Mouse (Mus musculus): ENCODE measurements around the gene Plekhg1. TPM values are rescaled to one million over a fixed set of nuclear protein-coding genes. Genes with fewer than 3 reads are reported as not detected.

The Plekhg1 gene
- polyA plus RNA-seq, 1 experiment from 2014 or later = 16.4 TPM

DNA sequence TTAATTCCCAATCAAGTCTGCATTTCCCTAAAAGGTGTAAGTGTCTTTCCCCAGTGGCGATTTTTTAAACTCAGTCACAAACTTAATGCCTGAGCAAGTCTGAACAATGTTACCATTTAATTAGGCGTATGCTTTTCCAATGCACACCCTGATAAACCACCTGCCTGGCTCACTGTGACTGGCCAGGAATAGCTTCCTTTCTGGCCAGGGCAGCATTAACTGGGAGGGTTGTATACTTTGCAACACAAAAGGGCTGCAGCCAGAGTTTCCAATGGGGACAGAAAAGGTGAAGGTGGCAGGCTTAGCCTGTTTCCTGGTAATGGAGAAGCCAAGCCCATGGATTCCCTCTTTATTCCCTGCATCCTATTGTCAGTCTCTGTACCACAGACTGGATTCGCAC lies 10.5 kb upstream of the Plekhg1 start:
- Histone ChIP-seq H3K36me3 (ENCODE audit: control insufficient read depth, insufficient read depth, low read length) (no peaks in the 10 kb centered on the region), H3K4me1 (ENCODE audit: control insufficient read depth, insufficient read depth, low read length) (no peaks in the 10 kb centered on the region), H3K9ac (replicated peaks; ENCODE audit: low read depth, low read length) (no peak overlapping the region), H3K27ac (ENCODE audit: low read length) (no peak overlapping the region), H3K9me3 (ENCODE audit: control insufficient read depth, low read depth, low read length) (no peaks in the 10 kb centered on the region), H3K4me3 (ENCODE audit: low read depth, low read length) (no peak overlapping the region), H3K27me3 (ENCODE audit: control insufficient read depth, insufficient read depth, low read length) (no peaks in the 10 kb centered on the region), H3K4me2 (replicated peaks; ENCODE audit: low read depth, low read length) (no peak overlapping the region)
- WGBS = 81% methylated on average over 3 of the region's 3 CpGs
- no peak for ATAC-seq (ENCODE audit: insufficient number of reproducible peaks, insufficient read depth, low FRiP score, low read depth)

DNA sequence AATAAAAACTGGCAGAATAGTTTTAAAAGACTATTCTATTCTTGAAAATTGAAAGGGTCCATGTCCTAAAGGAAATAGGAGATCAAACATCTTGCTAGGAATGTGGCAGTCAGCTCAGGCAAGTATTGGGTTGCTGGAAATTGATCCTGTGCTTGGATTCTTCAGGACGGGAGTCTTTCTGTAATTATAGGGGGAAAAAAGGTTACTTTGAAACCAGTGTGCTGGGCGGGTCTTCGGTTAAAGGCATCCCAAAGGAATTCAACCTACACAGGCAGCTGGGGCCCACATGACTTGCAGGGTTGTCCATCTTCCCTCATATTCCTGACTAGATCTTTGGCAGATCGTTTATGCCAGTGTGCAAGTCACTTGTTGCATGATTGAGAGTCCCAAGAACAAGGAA lies 9.8 kb upstream of the Plekhg1 start:
- no peak for ATAC-seq (ENCODE audit: insufficient number of reproducible peaks, insufficient read depth, low FRiP score, low read depth)
- Histone ChIP-seq H3K9ac (replicated peaks; ENCODE audit: low read depth, low read length) (no peak overlapping the region), H3K27me3 (ENCODE audit: control insufficient read depth, insufficient read depth, low read length) (no peaks in the 10 kb centered on the region), H3K4me1 (ENCODE audit: control insufficient read depth, insufficient read depth, low read length) (no peaks in the 10 kb centered on the region), H3K9me3 (ENCODE audit: control insufficient read depth, low read depth, low read length) (no peaks in the 10 kb centered on the region), H3K36me3 (ENCODE audit: control insufficient read depth, insufficient read depth, low read length) (no peaks in the 10 kb centered on the region), H3K27ac (ENCODE audit: low read length) (no peak overlapping the region), H3K4me2 (replicated peaks; ENCODE audit: low read depth, low read length) (no peak overlapping the region), H3K4me3 (ENCODE audit: low read depth, low read length) (no peak overlapping the region)
- WGBS = 22% methylated on average over 4 of the region's 4 CpGs

DNA sequence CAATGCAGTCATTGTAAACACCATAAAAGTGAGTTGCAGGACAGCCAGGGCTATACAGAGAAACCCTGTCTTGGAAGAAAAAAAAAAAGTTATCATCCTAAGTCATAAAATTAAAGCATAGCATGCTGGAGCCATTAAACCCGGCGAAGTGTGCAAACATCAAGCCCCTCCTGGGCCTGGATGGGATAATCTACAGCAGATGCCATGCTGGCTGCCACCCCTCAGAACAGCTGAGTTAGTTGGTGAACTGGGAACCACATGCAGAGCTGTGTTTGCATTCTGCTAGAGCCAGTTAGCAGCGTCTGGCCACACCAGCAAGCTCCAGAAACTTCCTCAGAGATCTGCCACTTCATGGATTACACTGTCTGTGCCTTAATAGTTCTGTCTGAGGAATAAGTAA lies 3.1 kb upstream of the Plekhg1 start:
- H3K9me3 ChIP-seq (ENCODE audit: control insufficient read depth, low read depth, low read length) = no peaks in the 10 kb centered on the region
- no peaks in the 10 kb centered on the region for H3K36me3 ChIP-seq (ENCODE audit: control insufficient read depth, insufficient read depth, low read length)
- no peaks in the 10 kb centered on the region for H3K27me3 ChIP-seq (ENCODE audit: control insufficient read depth, insufficient read depth, low read length)
- no peak overlapping the region for H3K4me3 ChIP-seq (ENCODE audit: low read depth, low read length)
- no peak overlapping the region for H3K9ac ChIP-seq (replicated peaks; ENCODE audit: low read depth, low read length)
- no peaks in the 10 kb centered on the region for H3K4me1 ChIP-seq (ENCODE audit: control insufficient read depth, insufficient read depth, low read length)
- WGBS = 81% methylated on average over 3 of the region's 3 CpGs
- ATAC-seq (ENCODE audit: insufficient number of reproducible peaks, insufficient read depth, low FRiP score, low read depth) = no peak
- H3K27ac ChIP-seq (ENCODE audit: low read length) = no peak overlapping the region
- no peak overlapping the region for H3K4me2 ChIP-seq (replicated peaks; ENCODE audit: low read depth, low read length)

DNA sequence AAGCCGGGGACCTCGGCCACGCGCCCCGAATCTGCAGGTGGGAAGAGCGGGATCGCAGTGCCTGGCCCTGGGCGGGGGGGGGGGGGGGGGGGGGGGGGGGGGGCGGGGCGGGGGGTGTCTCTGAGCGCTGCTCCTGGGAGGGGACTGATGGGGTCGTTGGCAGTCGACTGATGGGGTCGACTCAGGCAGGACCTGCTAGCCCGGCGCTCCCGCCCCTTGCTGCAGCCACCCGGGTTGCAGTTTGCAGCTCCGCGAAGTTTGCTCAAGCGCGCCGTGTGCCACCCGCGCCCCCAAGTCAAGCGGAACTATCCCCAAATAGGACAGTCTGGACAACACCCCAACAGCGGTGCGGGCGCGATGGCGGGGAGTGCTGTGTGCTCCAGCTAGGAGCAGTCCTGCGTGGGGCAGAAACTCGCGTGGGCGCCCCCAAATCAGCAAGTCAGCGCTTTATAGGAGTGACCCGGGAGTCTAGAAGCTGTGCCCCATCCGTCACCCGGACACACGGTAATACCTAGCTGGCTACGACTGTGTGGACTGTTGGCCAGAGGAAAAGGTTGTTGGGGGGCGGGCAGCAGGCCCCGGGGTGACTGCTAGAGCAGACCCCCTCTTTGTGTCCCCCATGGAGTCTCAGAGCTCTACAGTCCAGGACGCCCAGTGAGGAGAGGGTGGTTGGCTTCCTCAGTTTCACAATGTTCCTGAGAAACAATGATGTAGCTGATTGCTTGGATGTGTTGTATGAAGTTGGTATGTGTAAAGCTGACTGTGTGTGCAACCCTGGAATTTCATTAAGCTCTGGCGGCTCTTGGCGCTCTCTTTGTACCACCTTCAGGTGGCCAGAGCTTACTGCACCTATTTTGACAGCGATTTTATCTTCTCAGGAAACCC lies 582 bp downstream of the Plekhg1 start:
- peak overlapping the region; percentile 71 for H3K4me3 ChIP-seq (ENCODE audit: low read depth, low read length)
- under 1% methylated on average over 37 of the region's 47 CpGs for WGBS
- ATAC-seq (ENCODE audit: insufficient number of reproducible peaks, insufficient read depth, low FRiP score, low read depth) = peak; percentile 67
- peak overlapping the region; percentile 90 for H3K27ac ChIP-seq (ENCODE audit: low read length)
- H3K4me2 ChIP-seq (replicated peaks; ENCODE audit: low read depth, low read length) = peak overlapping the region; percentile 78
- H3K9ac ChIP-seq (replicated peaks; ENCODE audit: low read depth, low read length) = peak overlapping the region; percentile 68
- H3K27me3 ChIP-seq (ENCODE audit: control insufficient read depth, insufficient read depth, low read length) = no peaks in the 10 kb centered on the region
- H3K9me3 ChIP-seq (ENCODE audit: control insufficient read depth, low read depth, low read length) = no peaks in the 10 kb centered on the region
- no peaks in the 10 kb centered on the region for H3K4me1 ChIP-seq (ENCODE audit: control insufficient read depth, insufficient read depth, low read length)
- no peaks in the 10 kb centered on the region for H3K36me3 ChIP-seq (ENCODE audit: control insufficient read depth, insufficient read depth, low read length)

DNA sequence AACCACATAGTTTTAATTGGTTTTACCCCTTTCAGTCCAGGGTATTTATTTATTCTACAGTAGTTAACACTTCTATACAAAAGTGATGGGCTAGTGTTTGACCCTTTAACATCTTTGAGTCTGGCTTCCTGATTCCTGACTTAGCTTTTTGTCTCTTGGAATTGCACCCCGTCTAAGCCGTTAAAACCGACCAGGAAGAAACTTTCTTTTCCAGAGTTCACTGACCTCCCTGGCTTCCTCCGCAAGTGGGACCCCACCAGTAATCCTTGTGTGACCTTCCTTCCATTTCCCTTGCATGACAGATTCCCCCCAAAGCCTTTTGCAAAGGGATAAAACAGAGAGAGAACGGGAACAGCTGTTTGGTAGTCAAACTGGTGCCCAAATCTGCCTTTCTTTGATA lies 1.6 kb downstream of the Plekhg1 start:
- H3K4me3 ChIP-seq (ENCODE audit: low read depth, low read length) = peak overlapping the region; percentile 71; the same call in 1 of the 2 replicates
- no peak overlapping the region for H3K9ac ChIP-seq (replicated peaks; ENCODE audit: low read depth, low read length)
- peaks cover under 1% of the 10 kb centered on the region; the same call in 1 of the 2 replicates for H3K4me1 ChIP-seq (ENCODE audit: control insufficient read depth, insufficient read depth, low read length)
- no peaks in the 10 kb centered on the region for H3K9me3 ChIP-seq (ENCODE audit: control insufficient read depth, low read depth, low read length)
- peak overlapping the region; percentile 30; the same call in 1 of the 2 replicates for H3K27ac ChIP-seq (ENCODE audit: low read length)
- H3K27me3 ChIP-seq (ENCODE audit: control insufficient read depth, insufficient read depth, low read length) = no peaks in the 10 kb centered on the region
- ATAC-seq (ENCODE audit: insufficient number of reproducible peaks, insufficient read depth, low FRiP score, low read depth) = no peak
- 4% methylated on average over 5 of the region's 5 CpGs for WGBS
- no peaks in the 10 kb centered on the region for H3K36me3 ChIP-seq (ENCODE audit: control insufficient read depth, insufficient read depth, low read length)
- H3K4me2 ChIP-seq (replicated peaks; ENCODE audit: low read depth, low read length) = peak overlapping the region; percentile 78

DNA sequence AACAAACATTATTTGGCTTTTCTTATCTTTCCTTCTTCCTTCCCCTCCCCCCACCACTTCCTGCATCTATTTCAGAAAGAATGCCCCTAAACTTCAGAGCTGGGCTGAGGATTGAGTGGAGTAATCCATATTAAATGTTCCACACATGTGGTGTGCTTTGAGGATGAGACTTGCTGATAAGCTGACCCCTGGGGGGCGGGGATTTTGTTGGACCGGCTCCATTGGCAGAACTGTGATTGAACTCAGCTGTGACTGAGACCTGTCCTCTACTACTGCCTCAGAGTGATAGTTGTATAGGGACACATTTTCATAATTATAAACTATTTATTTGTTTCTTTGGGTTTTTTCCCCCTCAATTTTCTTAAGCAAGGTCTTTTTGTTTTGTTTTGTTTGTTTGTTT lies 2.9 kb downstream of the Plekhg1 start:
- H3K9ac ChIP-seq (replicated peaks; ENCODE audit: low read depth, low read length) = no peak overlapping the region
- no peaks in the 10 kb centered on the region for H3K36me3 ChIP-seq (ENCODE audit: control insufficient read depth, insufficient read depth, low read length)
- 26% methylated on average over 2 of the region's 2 CpGs for WGBS
- peaks cover 4% of the 10 kb centered on the region; the same call in 1 of the 2 replicates for H3K4me1 ChIP-seq (ENCODE audit: control insufficient read depth, insufficient read depth, low read length)
- H3K4me3 ChIP-seq (ENCODE audit: low read depth, low read length) = no peak overlapping the region
- H3K27me3 ChIP-seq (ENCODE audit: control insufficient read depth, insufficient read depth, low read length) = no peaks in the 10 kb centered on the region
- H3K9me3 ChIP-seq (ENCODE audit: control insufficient read depth, low read depth, low read length) = no peaks in the 10 kb centered on the region
- no peak overlapping the region for H3K4me2 ChIP-seq (replicated peaks; ENCODE audit: low read depth, low read length)
- no peak for ATAC-seq (ENCODE audit: insufficient number of reproducible peaks, insufficient read depth, low FRiP score, low read depth)
- H3K27ac ChIP-seq (ENCODE audit: low read length) = no peak overlapping the region

DNA sequence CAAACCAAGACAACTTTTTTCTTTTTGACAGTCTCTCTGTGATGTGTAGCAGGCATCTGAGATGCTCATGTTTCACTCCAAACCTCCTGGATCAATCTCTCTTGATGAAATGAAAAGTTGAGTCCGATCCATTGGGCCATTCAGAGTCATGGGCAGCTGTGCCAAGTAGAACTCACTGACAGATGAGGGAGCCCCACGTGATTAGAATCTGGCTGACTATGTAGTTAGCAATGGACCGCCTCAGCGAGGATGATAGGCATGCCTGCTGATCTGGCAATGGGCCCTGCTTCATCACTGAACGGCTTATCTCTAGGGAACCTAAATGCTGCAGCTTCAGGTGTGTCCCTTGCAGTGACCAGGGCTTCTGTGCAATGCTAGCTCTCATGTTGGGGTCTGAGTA lies 3.7 kb downstream of the Plekhg1 start:
- Histone ChIP-seq H3K4me1 (ENCODE audit: control insufficient read depth, insufficient read depth, low read length) (peaks cover 4% of the 10 kb centered on the region; the same call in 1 of the 2 replicates), H3K9ac (replicated peaks; ENCODE audit: low read depth, low read length) (no peak overlapping the region), H3K4me2 (replicated peaks; ENCODE audit: low read depth, low read length) (no peak overlapping the region), H3K27me3 (ENCODE audit: control insufficient read depth, insufficient read depth, low read length) (no peaks in the 10 kb centered on the region), H3K9me3 (ENCODE audit: control insufficient read depth, low read depth, low read length) (no peaks in the 10 kb centered on the region), H3K27ac (ENCODE audit: low read length) (no peak overlapping the region), H3K4me3 (ENCODE audit: low read depth, low read length) (no peak overlapping the region), H3K36me3 (ENCODE audit: control insufficient read depth, insufficient read depth, low read length) (no peaks in the 10 kb centered on the region)
- ATAC-seq (ENCODE audit: insufficient number of reproducible peaks, insufficient read depth, low FRiP score, low read depth) = no peak
- 89% methylated on average over 5 of the region's 5 CpGs for WGBS

DNA sequence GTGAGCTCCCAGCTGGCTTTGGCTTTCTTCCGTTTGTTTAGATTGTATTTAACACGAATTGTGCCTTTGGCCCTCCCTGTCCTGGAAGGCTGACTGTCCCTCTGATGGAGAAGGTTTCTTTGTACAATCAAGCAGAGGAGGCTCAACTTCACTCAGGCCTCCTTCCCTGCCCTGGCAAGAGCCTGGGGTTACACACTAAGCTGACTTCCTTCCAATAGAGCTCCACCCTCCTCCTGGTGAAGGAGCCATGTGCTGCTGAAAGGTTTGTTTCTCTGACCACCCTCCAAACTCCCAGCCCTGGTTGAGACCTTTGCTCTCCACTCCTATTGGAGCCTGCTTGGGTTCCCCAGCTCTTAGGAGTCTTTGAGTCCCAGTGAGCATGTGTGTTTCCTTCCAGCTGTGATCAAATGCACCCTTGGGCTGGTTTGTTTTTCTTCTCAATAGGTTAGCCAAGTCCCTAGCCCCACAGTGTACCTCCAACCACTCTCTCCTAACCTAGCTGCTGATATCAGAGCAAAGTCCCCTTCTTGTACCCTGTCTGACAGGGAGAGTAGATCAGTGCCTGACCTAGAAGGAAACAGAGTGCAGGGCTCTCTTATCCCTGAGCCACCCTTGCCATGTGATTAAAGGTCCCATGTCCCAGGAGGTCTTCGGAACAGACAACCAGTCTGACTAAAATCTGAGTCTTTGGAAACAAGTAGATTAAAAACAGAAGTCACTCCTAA lies 6.8 kb downstream of the Plekhg1 start:
- WGBS = 43% methylated on average over 3 of the region's 3 CpGs
- ATAC-seq (ENCODE audit: insufficient number of reproducible peaks, insufficient read depth, low FRiP score, low read depth) = no peak
- no peak overlapping the region for H3K4me2 ChIP-seq (replicated peaks; ENCODE audit: low read depth, low read length)
- no peaks in the 10 kb centered on the region for H3K9me3 ChIP-seq (ENCODE audit: control insufficient read depth, low read depth, low read length)
- H3K27me3 ChIP-seq (ENCODE audit: control insufficient read depth, insufficient read depth, low read length) = no peaks in the 10 kb centered on the region
- peaks cover 4% of the 10 kb centered on the region; the same call in 1 of the 2 replicates for H3K4me1 ChIP-seq (ENCODE audit: control insufficient read depth, insufficient read depth, low read length)
- no peaks in the 10 kb centered on the region for H3K36me3 ChIP-seq (ENCODE audit: control insufficient read depth, insufficient read depth, low read length)
- no peak overlapping the region for H3K9ac ChIP-seq (replicated peaks; ENCODE audit: low read depth, low read length)
- H3K4me3 ChIP-seq (ENCODE audit: low read depth, low read length) = no peak overlapping the region
- no peak overlapping the region for H3K27ac ChIP-seq (ENCODE audit: low read length)
